Mouse (Mus musculus): ENCODE measurements around the gene Klhdc7b. TPM values are rescaled to one million over a fixed set of nuclear protein-coding genes. Genes with fewer than 3 reads are reported as not detected.

Klhdc7b gene
- not detected for polyA plus RNA-seq (2012; fragmentation: generic; extraction: Trizol)

GRCm38 (mm10) chr15:89384617-89385016 lies at the start of gene Klhdc7b:
Gene Klhdc7b, plus strand, starts transcription at chr15:89384917.

GRCm38 (mm10) chr15:89355241-89356187 lies 29.2 kb upstream of the Klhdc7b start, which contains the start of the genes Lmf2 and Ncaph2:
Gene Lmf2, minus strand, starts transcription at chr15:89355659.
Gene Ncaph2, plus strand, starts transcription at chr15:89355719.

GRCm38 (mm10) chr15:89373762-89374248 lies 10.9 kb upstream of the Klhdc7b start, which contains the start of gene Sco2:
Gene Sco2, minus strand, starts transcription at chr15:89373846.

GRCm38 (mm10) chr15:89376957-89377356 lies 7.8 kb upstream of the Klhdc7b start, which contains the start of gene Tymp:
Gene Tymp, minus strand, starts transcription at chr15:89377039.

GRCm38 (mm10) chr15:89378831-89379401 lies 5.8 kb upstream of the Klhdc7b start, which contains the start of gene Odf3b:
Gene Odf3b, minus strand, starts transcription at chr15:89379282.

GRCm38 (mm10) chr15:89410118-89410517 lies 25.4 kb downstream of the Klhdc7b start, which contains the start of gene Syce3:
Gene Syce3, minus strand, starts transcription at chr15:89410503.

GRCm38 (mm10) chr15:89425711-89426121 lies 41.0 kb downstream of the Klhdc7b start, which contains the start of gene Cpt1b:
Gene Cpt1b, minus strand, starts transcription at chr15:89425863.

GRCm38 (mm10) chr15:89429352-89430221 lies 44.9 kb downstream of the Klhdc7b start, which contains the start of the genes C730034F03Rik, Gm44502 and Chkb:
Gene C730034F03Rik, plus strand, starts transcription at chr15:89429589.
Gene Gm44502, minus strand, starts transcription at chr15:89429696.
Gene Chkb, minus strand, starts transcription at chr15:89429908.

Other genes with a start within 250 kb of the Klhdc7b start
- gene Mapk12, start 244.2 kb upstream of the Klhdc7b start, polyA plus RNA-seq (2012; fragmentation: generic; extraction: Trizol), result 10 to 100 TPM; 29.5 to 43.6 TPM
- 10 to 100 TPM; 12.4 to 13.6 TPM for gene Mapk11, start 235.3 kb upstream of the Klhdc7b start, polyA plus RNA-seq (2012; fragmentation: generic; extraction: Trizol)
- gene Plxnb2, start 204.1 kb upstream of the Klhdc7b start, polyA plus RNA-seq (2012; fragmentation: generic; extraction: Trizol), result 100 to 1,000 TPM; 252 to 448 TPM
- gene Dennd6b, start 188.4 kb upstream of the Klhdc7b start, polyA plus RNA-seq (2012; fragmentation: generic; extraction: Trizol), result 1 to 10 TPM; 1.6 to 6.5 TPM
- gene Ppp6r2, start 173.4 kb upstream of the Klhdc7b start, polyA plus RNA-seq (2012; fragmentation: generic; extraction: Trizol), result 10 to 100 TPM in 1 of 2 experiments, 1 to 10 TPM in 1; 7.8 to 52.7 TPM
- gene Sbf1, start 69.6 kb upstream of the Klhdc7b start, polyA plus RNA-seq (2012; fragmentation: generic; extraction: Trizol), result 100 to 1,000 TPM; 132 to 134 TPM
- under 1 TPM; 0.02 to 0.04 TPM for gene Adm2, start 62.2 kb upstream of the Klhdc7b start, polyA plus RNA-seq (2012; fragmentation: generic; extraction: Trizol)
- gene Miox, start 50.5 kb upstream of the Klhdc7b start, polyA plus RNA-seq (2012; fragmentation: generic; extraction: Trizol), result not detected
- 100 to 1,000 TPM in 1 of 2 experiments, 10 to 100 TPM in 1; 80.9 to 141 TPM for gene Lmf2, start 29.3 kb upstream of the Klhdc7b start, polyA plus RNA-seq (2012; fragmentation: generic; extraction: Trizol)
- gene Ncaph2, start 29.2 kb upstream of the Klhdc7b start, polyA plus RNA-seq (2012; fragmentation: generic; extraction: Trizol), result 100 to 1,000 TPM; 197 to 330 TPM
- 10 to 100 TPM; 19.3 to 37.8 TPM for gene Sco2, start 11.1 kb upstream of the Klhdc7b start, polyA plus RNA-seq (2012; fragmentation: generic; extraction: Trizol)
- gene Tymp, start 7.9 kb upstream of the Klhdc7b start, polyA plus RNA-seq (2012; fragmentation: generic; extraction: Trizol), result 1 to 10 TPM; 3.0 to 3.1 TPM
- under 1 TPM in 1 of 2 experiments, not detected in 1; 0.17 TPM for gene Odf3b, start 5.6 kb upstream of the Klhdc7b start, polyA plus RNA-seq (2012; fragmentation: generic; extraction: Trizol)
- gene Syce3, start 25.6 kb downstream of the Klhdc7b start, polyA plus RNA-seq (2012; fragmentation: generic; extraction: Trizol), result not detected
- 1 to 10 TPM in 1 of 2 experiments, under 1 TPM in 1; 0.13 to 1.8 TPM for gene Cpt1b, start 40.9 kb downstream of the Klhdc7b start, polyA plus RNA-seq (2012; fragmentation: generic; extraction: Trizol)
- gene C730034F03Rik, start 44.7 kb downstream of the Klhdc7b start, polyA plus RNA-seq (2012; fragmentation: generic; extraction: Trizol), result 1 to 10 TPM in 1 of 2 experiments, under 1 TPM in 1; 0.19 to 1.8 TPM
- gene Gm44502, start 44.8 kb downstream of the Klhdc7b start, polyA plus RNA-seq (2012; fragmentation: generic; extraction: Trizol), result under 1 TPM in 1 of 2 experiments, not detected in 1; 0.20 TPM
- 10 to 100 TPM; 28.5 to 71.8 TPM for gene Chkb, start 45.0 kb downstream of the Klhdc7b start, polyA plus RNA-seq (2012; fragmentation: generic; extraction: Trizol)
- under 1 TPM in 1 of 2 experiments, not detected in 1; 0.06 TPM for gene Mapk8ip2, start 69.0 kb downstream of the Klhdc7b start, polyA plus RNA-seq (2012; fragmentation: generic; extraction: Trizol)
- 10 to 100 TPM; 15.9 to 95.8 TPM for gene Arsa, start 92.5 kb downstream of the Klhdc7b start, polyA plus RNA-seq (2012; fragmentation: generic; extraction: Trizol)
- under 1 TPM in 1 of 2 experiments, not detected in 1; 0.07 TPM for gene Shank3, start 114.7 kb downstream of the Klhdc7b start, polyA plus RNA-seq (2012; fragmentation: generic; extraction: Trizol)
- not detected for gene Acr, start 183.4 kb downstream of the Klhdc7b start, polyA plus RNA-seq (2012; fragmentation: generic; extraction: Trizol)
- gene Rabl2, start 207.0 kb downstream of the Klhdc7b start, polyA plus RNA-seq (2012; fragmentation: generic; extraction: Trizol), result 10 to 100 TPM; 10.2 to 34.3 TPM